Mouse (Mus musculus) kidney, postnatal 0 days (tissue): ENCODE data around the gene Zfp712. TPM values are rescaled to one million over a fixed set of nuclear protein-coding genes. Genes with fewer than 3 reads are reported as not detected.

Experiments used
- ATAC-seq: fragments of 200-750 bp; cut with Nextera tagmentation; replicated peaks from 2 replicates; pipeline ENCODE4 v1.8.0; 2017; ENCODE audit warnings: low read depth, moderate number of reproducible peaks, moderate TSS enrichment, moderate library complexity; ENCODE audit not compliant: low FRiP score
- DNase-seq: peaks from one replicate; pipeline ENCODE4 v3.0.0-alpha.2; 2016; ENCODE audit warnings: low spot score
- H3K27ac ChIP-seq: fragments of 300-500 bp; sonication (generic); 2 replicates; pipeline ENCODE4 v1.5.1; 2014; ENCODE audit warnings: mild to moderate bottlenecking
- H3K27me3 ChIP-seq: fragments of 300-500 bp; sonication (generic); 2 replicates; pipeline ENCODE4 v1.6.1; 2014; ENCODE audit warnings: low read length, mixed read lengths; ENCODE audit not compliant: insufficient read depth
- H3K36me3 ChIP-seq: fragments of 300-500 bp; sonication (generic); 2 replicates; pipeline ENCODE4 v1.6.1; 2014; ENCODE audit warnings: low read length, mixed read lengths; ENCODE audit not compliant: insufficient read depth
- H3K4me1 ChIP-seq: fragments of 300-500 bp; sonication (generic); replicated peaks from 2 replicates; pipeline ENCODE4 v1.6.1; 2014; ENCODE audit warnings: antibody characterized with exemption, low read length, mixed read lengths; ENCODE audit not compliant: insufficient read depth
- H3K4me2 ChIP-seq: fragments of 300-500 bp; sonication (generic); 2 replicates; pipeline ENCODE4 v1.6.1; 2014; ENCODE audit warnings: mild to moderate bottlenecking, low read length, moderate library complexity, mixed read lengths
- H3K4me3 ChIP-seq: fragments of 300-500 bp; sonication (generic); replicated peaks from 2 replicates; pipeline ENCODE4 v1.5.1; 2014; ENCODE audit warnings: low read depth, low read length
- H3K9ac ChIP-seq: fragments of 300-500 bp; sonication (generic); 2 replicates; pipeline ENCODE4 v1.6.1; 2014; ENCODE audit warnings: low read depth, low read length
- H3K9me3 ChIP-seq: fragments of 300-500 bp; sonication (generic); replicated peaks from 2 replicates; pipeline ENCODE4 v1.6.1; 2016; ENCODE audit warnings: low read length, inconsistent platforms, mixed read lengths
- CTCF ChIP-seq: IDR thresholded peaks from 2 replicates; pipeline ENCODE4 v1.5.1; 2016; ENCODE audit warnings: antibody characterized with exemption, low read depth, mild to moderate bottlenecking, moderate library complexity
- WGBS: fragments of 180-500 bp; shearing (Covaris S2); extraction: QIAGEN DNeasy Blood & Tissue Kit; methylation state at CpG from one replicate; pipeline ENCODE4 v1.1.7; 2014; 5-methylcytosine and 5-hydroxymethylcytosine counted together
- polyA plus RNA-seq: library from polyadenylated mRNA; unstranded; fragments of >200 nt; fragmentation: Nextera tagmentation; extraction: Ambion mirVana; gene quantifications from 2 replicates; pipeline ENCODE4 v1.2.1, GENCODE M21; 2015

Gene Zfp712
- polyA plus RNA-seq, 1 experiment from 2014 or later: 2.9 TPM

DNA sequence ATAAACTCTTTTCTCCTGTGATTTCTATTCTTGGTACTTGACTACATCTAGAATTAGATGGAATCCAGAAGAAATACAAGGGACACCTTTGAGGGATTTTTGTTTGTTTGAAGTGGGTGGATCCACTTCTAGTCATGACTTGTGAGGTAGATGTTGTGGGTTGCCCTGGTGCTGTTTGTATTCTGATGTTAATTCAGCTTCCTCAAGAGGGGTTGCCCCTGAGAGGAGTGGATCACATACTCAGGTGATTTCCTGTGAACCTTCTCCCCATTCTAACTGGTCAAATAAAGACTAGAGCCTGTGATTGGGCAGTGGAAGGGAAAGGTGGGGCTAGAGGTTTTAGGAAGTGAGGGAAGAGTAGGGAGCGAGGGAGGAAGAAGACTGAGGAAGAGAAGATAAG lies 21.0 kb upstream of the Zfp712 start:
- H3K4me1 ChIP-seq: no peaks in the 10 kb centered on the region
- 61% methylated on average over 1 of the region's 1 CpGs for WGBS

DNA sequence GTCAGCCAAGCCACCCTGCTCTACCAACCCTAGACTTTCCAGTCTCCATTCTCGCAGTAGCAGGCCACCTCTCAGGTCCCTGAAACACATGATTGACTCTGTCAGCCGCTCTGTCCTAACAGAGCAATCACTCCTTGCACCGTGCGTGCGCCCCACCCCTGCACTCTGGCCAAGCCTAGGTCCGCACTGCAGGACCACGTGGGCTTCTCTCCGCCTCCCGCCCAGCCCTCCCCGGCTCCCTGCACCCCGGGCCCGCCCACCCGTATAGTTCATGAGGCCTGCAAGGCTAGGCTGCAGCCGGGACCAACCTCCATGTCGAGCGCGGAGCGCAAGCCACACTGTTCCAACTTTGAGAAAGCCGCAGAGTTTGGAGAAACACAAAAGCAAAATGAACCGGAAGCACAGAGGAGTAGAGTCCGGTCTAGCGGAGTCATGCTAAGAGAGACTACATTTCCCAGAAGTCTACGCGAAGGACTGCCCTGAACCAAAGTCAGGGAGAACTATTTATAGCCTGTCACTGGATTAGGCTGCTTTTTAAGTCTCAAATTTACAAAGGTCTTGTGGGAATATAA lies 20.3 kb upstream of the Zfp712 start:
- Histone ChIP-seq H3K27me3 (no peaks in the 10 kb centered on the region), H3K4me1 (no peaks in the 10 kb centered on the region), H3K4me2 (peak overlapping the region; percentile 74), H3K9ac (peak overlapping the region; percentile 65), H3K36me3 (peaks cover 4% of the 10 kb centered on the region; the same call in 1 of the 2 replicates), H3K27ac (peak overlapping the region; percentile 92), H3K9me3 (no peaks in the 10 kb centered on the region), H3K4me3 (peak overlapping the region; percentile 55)
- no peak for TF ChIP-seq CTCF
- under 1% methylated on average over 24 of the region's 24 CpGs for WGBS
- peak; percentile 94 for DNase-seq
- ATAC-seq: peak; percentile 100

More for the DNA sequence above, 21.0 kb upstream of the Zfp712 start:
- ATAC-seq: no peak
- Histone ChIP-seq H3K36me3 (0 out of 2 replicates have a peak, but pooled peaks cover 3% of the 10 kb centered on the region), H3K27ac (peak overlapping the region; percentile 92), H3K4me2 (peak overlapping the region; percentile 74), H3K4me3 (peak overlapping the region; percentile 55), H3K9me3 (no peaks in the 10 kb centered on the region), H3K27me3 (no peaks in the 10 kb centered on the region), H3K9ac (peak overlapping the region; percentile 65; the same call in 1 of the 2 replicates)
- TF ChIP-seq CTCF: no peak
- DNase-seq: no peak

DNA sequence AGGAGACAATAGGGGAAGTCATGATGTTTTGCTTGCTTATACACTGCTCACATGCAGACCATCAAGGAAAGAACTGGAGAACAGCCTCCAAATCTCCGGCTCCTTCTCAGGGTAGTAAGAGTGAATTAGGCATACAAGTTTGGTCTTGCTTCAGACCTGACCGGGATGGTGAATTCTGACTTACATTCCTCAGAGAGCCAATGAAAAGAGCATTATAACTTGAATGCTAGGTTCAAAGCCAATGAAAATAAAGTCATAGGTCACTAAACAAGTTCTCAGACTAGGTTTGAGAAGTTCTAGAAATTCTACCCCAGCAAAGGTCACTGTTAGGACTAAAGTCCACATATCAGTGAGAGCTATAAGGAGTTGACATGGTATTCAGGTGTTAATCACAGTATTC lies 16.3 kb upstream of the Zfp712 start:
- Histone ChIP-seq H3K27me3 (no peaks in the 10 kb centered on the region), H3K27ac (no peak overlapping the region), H3K9ac (no peak overlapping the region), H3K4me2 (no peak overlapping the region), H3K36me3 (peaks cover 24% of the 10 kb centered on the region), H3K4me3 (no peak overlapping the region), H3K9me3 (peaks cover 6% of the 10 kb centered on the region), H3K4me1 (no peaks in the 10 kb centered on the region)
- ATAC-seq (no peak), DNase-seq (no peak)
- no peak for TF ChIP-seq CTCF
- 94% methylated on average over 2 of the region's 2 CpGs for WGBS

DNA sequence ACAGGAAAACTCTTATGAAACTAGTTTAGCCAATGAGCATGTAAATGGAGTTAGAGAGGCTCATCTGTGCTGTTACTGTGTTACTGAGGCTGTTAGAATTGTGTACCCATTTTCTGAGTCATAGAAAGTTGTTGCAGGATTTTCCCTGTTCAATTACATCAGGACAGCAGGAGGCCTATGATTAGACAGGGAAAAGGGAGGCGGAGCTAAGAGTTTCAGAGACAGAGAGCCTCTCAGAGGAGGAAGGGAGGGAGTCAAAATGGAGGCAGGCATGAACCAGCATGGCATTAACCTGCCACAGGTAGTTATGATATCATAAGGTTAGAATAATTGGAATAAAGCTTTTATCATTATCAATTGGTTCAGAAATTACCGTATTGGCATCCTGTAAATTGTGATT lies 11.8 kb upstream of the Zfp712 start:
- H3K4me1 ChIP-seq: no peaks in the 10 kb centered on the region
- no peak overlapping the region for H3K4me2 ChIP-seq
- no peaks in the 10 kb centered on the region for H3K27me3 ChIP-seq
- ATAC-seq (no peak), DNase-seq (no peak)
- no peak overlapping the region for H3K9ac ChIP-seq
- H3K36me3 ChIP-seq: peaks cover 41% of the 10 kb centered on the region
- no peak overlapping the region for H3K27ac ChIP-seq
- 98% methylated on average over 2 of the region's 2 CpGs for WGBS
- TF ChIP-seq CTCF: no peak
- H3K4me3 ChIP-seq: no peak overlapping the region
- H3K9me3 ChIP-seq: peaks cover 19% of the 10 kb centered on the region

DNA sequence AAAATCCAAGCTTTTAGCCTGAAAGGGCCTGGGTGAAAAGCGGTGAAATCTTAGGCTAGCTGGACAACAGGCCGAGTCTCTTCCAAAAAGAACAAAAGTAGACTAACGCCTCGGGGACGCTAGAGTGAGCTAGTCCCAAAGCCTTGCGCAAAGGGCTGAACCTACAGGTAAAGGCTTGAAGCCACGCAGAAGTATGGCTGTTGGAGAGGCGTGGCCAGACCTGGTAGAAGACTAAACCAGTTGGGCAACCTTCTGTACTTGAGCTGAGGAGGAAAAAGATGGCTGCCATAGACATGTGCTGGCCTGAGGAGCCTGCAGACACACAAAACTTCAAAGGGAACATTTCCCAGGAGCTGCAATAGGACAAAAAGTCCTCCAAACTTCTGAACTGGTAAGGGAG lies 4.4 kb upstream of the Zfp712 start:
- DNase-seq: no peak
- Histone ChIP-seq H3K27ac (no peak overlapping the region), H3K4me1 (no peaks in the 10 kb centered on the region), H3K4me2 (no peak overlapping the region), H3K4me3 (no peak overlapping the region), H3K9ac (no peak overlapping the region), H3K9me3 (peaks cover 10% of the 10 kb centered on the region; the same call in 1 of the 2 replicates), H3K36me3 (peaks cover 8% of the 10 kb centered on the region; the same call in 1 of the 2 replicates), H3K27me3 (no peaks in the 10 kb centered on the region)
- 87% methylated on average over 8 of the region's 8 CpGs for WGBS
- TF ChIP-seq CTCF: no peak
- no peak for ATAC-seq

DNA sequence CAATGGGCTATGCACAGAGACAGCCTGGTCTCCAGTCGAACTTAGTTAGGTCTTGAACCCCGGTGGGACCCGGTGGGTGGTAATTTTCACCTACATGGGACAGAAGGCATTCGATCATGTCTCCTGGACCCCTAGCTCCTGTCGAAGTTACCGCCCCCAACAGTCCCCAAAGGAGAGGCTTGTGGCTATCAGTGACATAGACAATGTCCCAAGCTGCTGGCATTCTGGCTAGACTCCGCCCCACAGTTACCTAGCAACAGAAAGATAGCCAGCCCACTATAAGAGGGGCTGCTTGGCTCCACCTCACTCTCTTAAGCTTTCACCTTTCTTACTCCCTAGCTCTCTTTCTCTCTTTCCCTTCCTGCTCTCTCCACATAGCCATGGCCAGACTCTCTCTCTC lies 1.5 kb upstream of the Zfp712 start:
- Histone ChIP-seq H3K4me1 (0 out of 2 replicates have a peak, but pooled peaks cover 5% of the 10 kb centered on the region), H3K9me3 (0 out of 2 replicates have a peak, but pooled peaks cover 3% of the 10 kb centered on the region), H3K36me3 (no peaks in the 10 kb centered on the region), H3K4me3 (no peak overlapping the region), H3K27me3 (no peaks in the 10 kb centered on the region), H3K27ac (no peak overlapping the region), H3K4me2 (no peak overlapping the region), H3K9ac (no peak overlapping the region)
- TF ChIP-seq CTCF: no peak
- ATAC-seq (no peak), DNase-seq (no peak)
- WGBS: 63% methylated on average over 7 of the region's 7 CpGs
